Mouse (Mus musculus) spleen, postnatal 36 days (tissue): ENCODE measurements around the gene Hdhd3.
"Not testable (repeated sequence)": the region's sequence is repeated elsewhere in the genome, so short reads cannot be mapped to it uniquely, and the experiment has no call there.

Source experiments
- DNase-seq, 2 experiments: peaks; one replicate each; pipeline ENCODE4 v3.0.0; 2022; ENCODE audit warnings: low spot score in 2 of 2, mixed read lengths in 1 of 2

Hdhd3 gene

GRCm38 (mm10) chr4:62513998-62514506 lies 10.8 kb upstream of the Hdhd3 start:
- DNase-seq = no peak

DNA sequence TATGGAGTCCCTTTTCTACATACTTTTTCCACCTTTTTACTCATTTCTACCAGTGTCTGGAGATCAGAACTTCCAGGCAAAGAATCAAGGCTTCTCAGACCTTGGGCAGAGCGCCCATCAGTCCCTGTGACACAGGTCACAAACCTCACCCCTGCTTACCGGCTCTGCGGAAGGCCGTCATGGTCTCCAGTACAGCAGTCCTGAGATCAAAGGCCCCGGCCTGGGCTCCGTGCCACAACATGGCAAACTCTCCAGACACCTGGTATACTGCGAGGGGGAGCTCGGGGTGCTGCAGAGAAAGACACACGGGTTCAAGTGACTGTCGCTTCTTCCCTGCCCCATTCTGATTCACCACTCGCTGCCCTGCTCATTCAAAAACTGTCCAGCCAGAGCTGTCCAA lies 6.7 kb upstream of the Hdhd3 start:
- no peak for DNase-seq

DNA sequence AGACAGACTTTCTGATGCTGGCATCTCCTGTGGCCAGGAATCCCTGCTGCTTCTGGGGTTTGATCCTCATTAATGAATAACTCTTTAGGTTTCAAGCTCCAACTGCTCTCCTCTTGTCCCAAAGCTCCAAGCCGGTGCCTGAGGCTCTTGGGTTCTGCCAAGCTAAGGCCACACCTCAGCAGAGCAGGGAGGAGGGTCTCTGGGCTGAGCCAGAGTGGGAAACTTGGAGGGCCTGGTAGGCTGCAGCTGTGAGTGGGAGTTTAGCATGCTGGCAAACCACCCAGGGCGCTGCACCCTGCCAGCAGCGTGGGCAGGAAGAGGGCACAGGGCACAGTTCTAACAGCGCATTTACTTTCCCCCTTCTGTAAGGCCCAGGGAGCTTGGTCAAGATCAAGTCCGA lies 5.6 kb upstream of the Hdhd3 start:
- no peak for DNase-seq

- DNase-seq = peak; percentile 44 to 47
These were observed 3.5 kb upstream of the Hdhd3 start for GRCm38 (mm10) chr4:62506798-62507197.

DNA sequence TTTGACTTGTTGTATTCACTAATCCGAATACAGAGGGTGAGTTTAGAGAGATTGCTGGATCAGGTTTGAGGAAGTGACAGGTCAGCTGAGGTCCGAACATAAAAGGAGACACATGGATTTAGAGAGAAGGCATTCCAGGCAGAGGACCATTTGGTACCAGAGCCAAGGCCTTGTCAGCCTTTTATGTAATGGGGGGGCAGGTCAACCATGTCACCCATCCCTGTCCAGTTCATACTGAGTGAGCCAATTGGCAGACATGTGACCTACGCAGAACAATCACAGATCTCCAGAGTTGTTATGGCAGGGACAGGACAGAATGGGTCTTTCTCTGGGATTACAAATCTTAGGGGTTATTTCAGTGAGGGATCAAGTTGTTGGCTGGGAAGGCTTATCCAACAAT lies 2.7 kb upstream of the Hdhd3 start:
- no peak for DNase-seq

DNA sequence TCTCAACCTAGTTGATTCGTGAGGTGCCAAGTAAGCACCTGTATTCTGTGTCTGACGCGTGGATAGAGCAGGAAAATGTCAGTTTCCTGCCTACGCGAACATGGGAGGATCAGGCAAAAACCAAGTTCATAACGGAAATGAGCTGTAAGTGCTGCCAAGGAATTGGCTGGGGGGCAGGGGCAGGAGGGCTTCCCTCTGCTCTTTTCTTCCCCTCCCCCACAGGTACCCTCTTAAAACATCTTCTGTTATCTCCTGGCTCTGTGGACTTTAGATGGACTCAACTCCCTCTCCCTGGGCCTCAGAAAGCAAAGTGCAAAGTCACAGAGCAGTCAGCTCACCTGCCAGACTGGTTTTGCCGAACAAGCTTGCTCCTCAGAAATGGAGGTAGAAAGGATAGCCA lies 298 bp downstream of the Hdhd3 start:
- no peak for DNase-seq

- DNase-seq = peak; percentile 85 to 86
These were observed 1.1 kb downstream of the Hdhd3 start for GRCm38 (mm10) chr4:62501964-62502732.

GRCm38 (mm10) chr4:62501534-62501933 lies 1.7 kb downstream of the Hdhd3 start:
- DNase-seq = no peak

DNA sequence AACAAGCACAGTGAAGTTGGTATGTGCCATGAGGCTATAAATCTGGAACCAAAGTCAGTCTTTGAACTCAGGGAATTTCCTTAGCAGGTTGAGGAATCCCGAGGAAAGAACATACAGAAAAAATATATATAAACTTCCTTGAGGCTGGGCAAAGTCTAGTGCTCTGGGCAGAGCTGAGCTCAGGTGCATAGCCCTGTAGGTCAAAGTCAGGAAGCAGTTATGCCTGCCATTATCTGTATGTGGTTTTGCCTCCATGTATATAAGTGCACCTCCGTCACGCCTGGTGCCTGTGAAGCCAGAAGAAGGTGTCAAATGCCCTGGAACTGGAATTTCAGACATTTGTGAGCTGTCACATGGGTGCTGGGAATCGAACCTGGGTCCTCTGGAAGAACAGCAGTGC lies 2.5 kb downstream of the Hdhd3 start:
- no peak for DNase-seq

GRCm38 (mm10) chr4:62496815-62497214 lies 6.5 kb downstream of the Hdhd3 start:
- DNase-seq = no peak

- no peak for DNase-seq
These were observed 7.3 kb downstream of the Hdhd3 start for GRCm38 (mm10) chr4:62495946-62496345.

GRCm38 (mm10) chr4:62494230-62494629 lies 9.0 kb downstream of the Hdhd3 start:
- DNase-seq = no peak

DNA sequence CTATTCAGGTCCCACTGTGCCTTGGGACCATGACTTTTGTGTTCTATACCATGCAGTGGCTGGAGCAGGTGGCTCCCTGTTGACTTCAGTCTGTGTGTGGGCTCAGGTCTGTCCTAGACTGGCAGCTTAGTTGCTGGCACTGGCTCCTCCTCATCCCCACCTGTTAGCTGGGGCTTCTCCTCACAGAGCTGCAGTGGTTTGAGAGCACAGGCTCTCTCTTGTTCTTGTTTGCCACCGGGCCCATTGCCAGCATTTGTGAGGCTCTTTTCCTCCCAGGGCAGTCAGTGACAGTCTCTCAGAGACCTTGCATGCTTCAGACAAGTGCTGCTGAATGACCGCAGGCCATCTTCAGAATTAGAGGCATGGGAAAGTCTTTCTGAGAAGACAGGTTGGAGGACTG lies 10.6 kb downstream of the Hdhd3 start:
- DNase-seq = no peak

- no peak for DNase-seq
These were observed 15.4 kb downstream of the Hdhd3 start for GRCm38 (mm10) chr4:62487914-62488313.

DNA sequence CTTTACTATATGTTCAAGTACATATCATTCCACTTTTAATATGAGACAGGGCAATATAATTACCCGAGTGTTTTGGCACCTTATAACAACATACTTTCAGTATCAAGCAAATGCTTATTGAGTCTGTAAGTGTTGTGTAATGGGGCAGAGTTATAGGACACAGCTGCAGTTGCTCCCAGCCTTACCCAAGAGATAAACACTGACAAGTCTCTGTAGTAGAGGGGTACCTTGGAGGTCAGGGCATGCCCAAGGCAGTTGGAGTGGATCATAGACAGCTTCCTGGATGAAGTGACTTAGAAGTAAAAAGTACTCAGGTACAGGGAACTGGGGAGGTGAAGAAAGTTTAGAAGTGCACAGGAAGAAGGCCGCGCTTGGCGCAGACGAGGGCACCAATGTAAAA lies 16.1 kb downstream of the Hdhd3 start:
- no peak for DNase-seq

- DNase-seq = no peak
These were observed 17.0 kb downstream of the Hdhd3 start for GRCm38 (mm10) chr4:62486162-62486696.

DNA sequence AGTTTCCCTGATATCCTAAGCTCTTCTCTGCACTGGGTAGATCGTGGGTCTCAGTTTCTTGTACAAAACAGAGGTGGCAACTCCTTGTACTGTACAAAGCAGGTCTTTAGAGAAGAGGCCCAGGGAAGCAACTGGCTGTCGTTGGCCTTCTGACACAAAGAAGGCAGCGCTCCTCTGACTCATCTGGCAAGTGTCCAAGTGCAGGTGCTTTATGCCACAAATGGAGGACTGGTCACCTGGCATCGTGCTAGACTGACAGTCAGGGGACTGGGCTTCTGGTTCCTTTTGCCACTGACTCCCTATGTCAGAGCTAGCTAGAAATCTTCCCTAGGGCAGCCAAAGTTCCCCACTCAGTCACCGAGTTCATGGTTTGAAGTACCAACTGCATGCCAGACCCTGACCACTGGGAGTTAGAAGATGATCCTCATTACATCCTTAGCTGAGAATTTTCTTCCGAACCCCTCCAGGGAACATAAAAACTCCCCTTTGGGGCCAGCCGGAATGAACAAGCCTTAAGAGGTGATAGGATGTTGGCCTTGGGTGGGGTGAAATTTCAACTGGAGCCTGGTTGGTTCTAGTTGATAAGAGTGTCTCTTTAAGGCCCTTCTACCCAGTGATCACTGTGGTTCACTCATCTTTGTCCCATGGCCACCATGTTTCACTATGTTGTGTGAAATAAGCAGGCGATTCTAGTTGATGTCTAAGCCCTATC lies 17.7 kb downstream of the Hdhd3 start:
- DNase-seq = peak in 1 of 2 experiments; percentile 9

DNA sequence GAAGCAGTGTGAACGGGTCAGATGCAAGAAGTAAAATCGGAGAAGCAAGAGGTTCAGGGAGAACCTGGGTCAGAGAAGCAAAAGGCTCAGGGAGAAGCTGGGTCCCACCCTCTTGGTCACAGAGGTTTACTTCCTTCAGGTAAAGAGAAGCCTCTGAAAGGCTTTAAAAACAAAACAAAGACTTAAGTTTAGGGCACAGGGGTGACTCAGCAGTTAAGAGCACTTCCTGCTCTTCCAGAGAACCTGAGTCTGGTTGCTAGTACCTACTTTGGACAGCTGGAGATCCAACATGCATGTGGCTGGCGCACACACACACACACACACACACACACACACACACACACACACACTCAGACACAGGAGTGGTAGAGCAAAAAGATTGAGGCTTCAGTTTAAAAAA lies 18.3 kb downstream of the Hdhd3 start:
- DNase-seq = no peak

GRCm38 (mm10) chr4:62480709-62481605 lies 22.3 kb downstream of the Hdhd3 start:
- peak; percentile 66 to 70 for DNase-seq

- peak; percentile 46 to 51 for DNase-seq
These were observed 23.1 kb downstream of the Hdhd3 start, which contains the start of gene Bspry for GRCm38 (mm10) chr4:62479937-62480708. Bspry (plus strand) TSS chr4:62480053.

GRCm38 (mm10) chr4:62479593-62479936 lies 23.7 kb downstream of the Hdhd3 start:
- not testable (repeated sequence) for DNase-seq
